Mouse (Mus musculus) megakaryocyte, embryonic 14.5 days (primary cell): ENCODE measurements at regions not wholly inside any gene's neighbourhood (a gene's known extent, or its start where the extent isn't known, plus 50 kb on each side); places are given as distances from the start of the nearest gene placed in this dataset.

ENCODE experiments used
- FLI1 ChIP-seq: IDR thresholded peaks from 2 replicates; pipeline ENCODE4 v1.6.1; 2012; ENCODE audit warnings: low read length, inconsistent platforms, mixed read lengths
- GATA1 ChIP-seq: IDR thresholded peaks from 3 replicates; pipeline ENCODE4 v1.6.1; 2012; ENCODE audit warnings: mixed read lengths, low read length, inconsistent platforms, borderline replicate concordance

GRCm38 (mm10) chr6:107474125-107474524 lies 55.4 kb upstream of the Lrrn1 start:
- TF ChIP-seq GATA1 = no peak
- TF ChIP-seq FLI1 = no peak
